Mouse (Mus musculus) layer of hippocampus, adult 18-20 months (tissue): ENCODE results near the gene Klk1b8. TPM values are rescaled to one million over a fixed set of nuclear protein-coding genes. Genes with fewer than 3 reads are reported as not detected.
"Not testable (repeated sequence)": the region's sequence is repeated elsewhere in the genome, so short reads cannot be mapped to it uniquely, and the experiment has no call there.

Experiments
- DNase-seq, 2 experiments: peaks; one replicate each; pipeline ENCODE4 v3.0.0; 2022; ENCODE audit warnings: low spot score in 2 of 2
- long read RNA-seq: library from polyadenylated mRNA; stranded (forward); transcript quantifications from one replicate; pipeline ENCODE4 v2.0.0, GENCODE M21; 2021
- total RNA-seq, 2 experiments: library from RNA; stranded (reverse); gene quantifications; 2 replicates each; pipeline ENCODE4 v1.2.3; 2021

The Klk1b8 gene
- total RNA-seq = not detected
- long read RNA-seq = 0 reads

DNA sequence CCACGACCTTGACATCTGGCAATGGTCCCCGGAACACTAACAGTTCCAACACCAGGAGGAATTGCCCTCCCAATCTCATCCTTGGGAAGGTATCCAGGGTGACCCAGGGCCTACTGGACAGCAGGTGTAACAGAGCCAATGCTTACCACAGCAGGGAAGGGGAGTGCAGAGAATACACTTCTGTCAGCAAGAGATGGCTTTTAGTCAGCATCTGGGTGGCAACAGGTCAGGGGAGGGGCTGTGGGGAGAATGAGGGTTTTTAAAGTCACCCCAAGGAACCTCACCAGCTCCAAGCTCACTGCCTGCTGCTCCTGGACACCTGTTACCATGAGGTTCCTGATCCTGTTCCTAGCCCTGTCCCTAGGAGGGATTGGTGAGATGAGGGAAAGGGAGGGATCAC is at the start of gene Klk1b8:
TSS of gene Klk1b8 (plus strand) at position 301 of the 400 bp plus-strand sequence.
- DNase-seq = no peak

DNA sequence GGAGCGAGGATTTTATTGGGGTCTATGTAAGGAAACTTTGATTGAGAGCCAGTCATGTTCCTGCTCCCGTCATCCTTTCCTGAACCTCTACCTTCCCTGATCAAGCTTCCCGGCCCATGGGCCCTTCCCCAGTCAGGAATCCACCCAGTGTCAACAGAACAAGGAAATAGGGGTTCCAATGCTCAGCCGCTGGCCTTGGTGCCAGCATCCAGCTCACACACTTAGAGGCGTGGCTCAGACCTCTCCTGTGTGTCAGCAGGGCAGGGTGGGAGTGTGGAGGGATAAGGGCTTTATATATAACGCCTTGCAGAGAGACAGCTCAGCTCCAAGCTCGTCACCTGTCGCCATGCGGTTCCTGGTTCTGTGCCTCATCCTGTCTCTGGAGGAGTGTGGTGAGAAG is 35.6 kb upstream of the Klk1b8 start:
- no peak for DNase-seq

DNA sequence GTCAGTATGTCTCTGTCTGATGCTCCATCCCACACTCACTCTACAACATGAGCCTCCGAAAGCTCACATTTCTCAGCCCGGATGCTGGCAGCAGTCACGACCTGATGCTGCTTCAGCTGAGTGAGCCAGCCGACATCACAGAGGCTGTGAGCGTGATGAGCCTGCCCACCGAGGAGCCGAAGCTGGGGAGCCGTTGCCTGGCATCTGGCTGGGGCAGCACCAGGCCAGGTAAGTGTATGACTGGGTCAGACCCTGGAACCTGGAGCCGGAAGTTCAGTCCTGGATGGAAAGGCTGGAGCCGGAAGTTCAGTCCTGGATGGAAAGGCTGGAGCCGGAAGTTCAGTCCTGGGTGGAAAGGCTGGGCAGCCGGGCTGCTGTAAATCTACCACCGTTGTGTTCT is 32.0 kb upstream of the Klk1b8 start:
- no peak for DNase-seq

DNA sequence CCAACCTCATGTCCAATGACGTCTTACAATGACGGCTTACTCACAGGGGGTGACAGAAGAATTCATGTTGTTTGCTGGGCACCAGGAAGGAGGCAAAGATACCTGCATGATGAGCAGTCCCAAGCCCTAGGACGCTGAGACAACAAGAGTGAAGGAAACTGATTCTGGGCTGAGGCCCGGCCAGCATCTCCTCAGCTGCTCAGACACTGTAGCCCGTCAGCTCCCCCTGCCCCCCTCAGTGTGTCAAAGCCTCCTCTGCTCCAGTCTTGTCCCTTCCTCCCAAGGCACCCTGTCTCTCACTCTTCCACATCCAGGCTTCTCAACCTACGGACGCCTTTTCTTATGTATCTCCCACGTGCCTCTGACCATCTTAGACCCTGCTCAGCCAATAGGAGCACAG is 31.6 kb upstream of the Klk1b8 start:
- no peak for DNase-seq

DNA sequence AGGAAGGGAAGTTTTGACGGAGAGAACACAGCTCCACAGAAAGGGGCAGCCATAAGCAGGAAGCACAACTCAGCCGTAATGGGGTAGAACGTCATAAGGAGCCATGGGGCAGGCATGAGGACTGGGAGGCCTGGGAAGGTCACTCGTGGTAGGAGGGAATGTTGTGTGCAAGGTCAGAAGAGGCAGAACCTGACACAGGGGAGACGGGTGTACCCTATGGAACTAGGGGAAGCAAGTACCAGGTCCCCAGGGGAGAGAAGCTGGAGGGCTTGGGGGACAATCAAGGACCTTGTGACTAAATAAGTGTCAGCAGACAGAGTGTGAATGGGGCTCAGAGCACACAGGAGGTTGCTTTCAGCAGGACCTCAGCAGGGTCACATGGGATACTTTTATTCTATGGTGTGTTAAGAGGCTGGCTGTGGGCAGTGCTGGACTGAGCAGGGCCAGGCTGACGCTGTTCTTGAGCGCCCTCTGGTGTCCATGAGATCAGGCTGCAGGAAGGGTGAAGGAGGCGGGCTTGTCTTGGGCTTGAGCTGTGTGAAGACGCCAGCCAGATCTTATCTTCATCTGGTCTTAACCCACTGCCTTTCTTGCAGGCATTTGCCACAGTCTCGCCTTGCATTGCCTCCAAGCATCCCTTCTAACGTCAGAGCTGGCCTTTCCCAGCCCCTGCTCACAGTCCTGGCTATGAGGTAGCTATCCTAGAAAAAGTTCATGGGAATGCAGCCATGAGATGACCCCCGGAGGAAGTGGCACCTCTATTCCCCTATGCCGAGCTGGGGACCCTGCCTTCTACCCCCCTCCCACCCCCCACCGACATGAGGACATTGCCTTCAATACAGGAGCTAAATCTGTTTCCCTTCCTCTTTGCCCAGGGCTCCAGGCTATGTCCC is 30.7 kb upstream of the Klk1b8 start:
- peak; percentile 49 to 79 for DNase-seq

DNA sequence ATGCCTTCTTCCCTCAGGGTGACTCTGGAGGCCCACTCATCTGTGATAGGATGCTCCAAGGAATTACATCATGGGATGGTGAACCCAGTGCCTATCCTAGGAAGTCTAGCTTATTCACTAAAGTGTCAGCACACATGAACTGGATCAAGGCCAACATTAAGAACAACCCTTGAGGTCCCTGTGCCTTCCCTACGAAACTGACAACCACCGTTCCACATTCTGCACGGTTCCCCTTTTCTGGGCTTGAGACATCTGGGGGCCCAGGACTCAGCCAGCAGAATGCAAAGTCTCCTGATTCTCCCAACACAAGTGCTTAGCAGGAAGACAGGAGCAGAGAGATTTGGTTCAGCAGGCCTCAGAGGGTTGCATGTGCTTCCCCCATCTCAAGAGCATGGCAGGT is 29.9 kb upstream of the Klk1b8 start:
- DNase-seq = no peak

DNA sequence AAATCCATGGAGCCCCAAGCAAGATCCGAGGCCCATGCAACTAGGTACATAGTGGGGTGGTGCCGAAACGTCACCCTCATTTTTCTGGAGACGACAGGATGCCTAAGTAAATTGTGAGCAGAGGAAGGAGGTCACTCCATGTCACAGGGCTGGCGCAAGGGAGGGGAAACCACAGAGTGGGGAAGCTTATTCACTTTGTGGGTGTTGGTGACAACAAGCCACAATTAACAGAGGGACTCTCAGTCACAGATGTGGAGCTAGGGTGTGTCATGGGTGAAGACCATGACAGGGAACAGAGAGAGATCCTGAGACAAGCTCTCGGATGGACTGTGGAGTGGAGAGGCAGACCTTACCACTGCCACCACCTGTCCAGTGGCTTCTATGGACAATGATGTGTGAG is 29.4 kb upstream of the Klk1b8 start:
- no peak for DNase-seq

DNA sequence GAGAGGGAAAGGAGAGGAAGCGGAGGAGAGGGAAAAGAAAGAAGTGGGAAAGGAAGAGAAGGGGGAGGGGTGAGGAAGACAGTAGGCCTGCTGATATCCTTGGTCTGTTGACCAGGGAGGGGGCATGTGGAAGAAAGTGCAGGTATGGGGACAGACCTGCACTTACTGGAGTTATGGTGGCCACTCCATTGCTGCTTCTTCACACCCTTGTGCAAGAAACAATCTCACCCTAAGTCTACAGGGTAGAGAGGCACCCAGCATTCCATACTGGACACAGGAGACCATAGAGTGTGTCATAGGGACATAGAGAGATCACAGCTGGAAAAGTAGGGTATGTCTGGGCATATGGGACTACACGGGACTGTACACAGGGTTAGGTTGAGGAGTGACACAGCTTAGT is 28.5 kb upstream of the Klk1b8 start:
- DNase-seq = no peak

DNA sequence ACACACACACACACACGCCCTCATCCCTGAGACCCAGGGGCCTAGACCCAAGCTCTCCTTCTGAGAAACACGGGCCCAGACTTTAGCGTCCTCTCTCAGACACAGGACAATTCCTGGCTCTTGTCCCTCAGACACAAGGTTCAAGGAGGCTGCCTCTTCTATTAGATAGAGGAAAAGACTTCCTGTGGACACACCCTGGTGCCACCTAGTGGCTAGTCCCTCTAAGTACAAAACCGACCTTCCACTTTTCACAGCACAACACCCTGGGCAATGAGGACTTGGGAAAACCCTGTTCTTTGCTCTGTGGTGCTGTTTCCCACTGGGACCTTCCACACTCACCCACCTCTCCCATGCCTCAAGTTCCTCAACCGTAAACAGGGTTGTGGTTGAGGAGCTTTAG is 24.5 kb upstream of the Klk1b8 start:
- DNase-seq = peak in 1 of 2 experiments; percentile 23

DNA sequence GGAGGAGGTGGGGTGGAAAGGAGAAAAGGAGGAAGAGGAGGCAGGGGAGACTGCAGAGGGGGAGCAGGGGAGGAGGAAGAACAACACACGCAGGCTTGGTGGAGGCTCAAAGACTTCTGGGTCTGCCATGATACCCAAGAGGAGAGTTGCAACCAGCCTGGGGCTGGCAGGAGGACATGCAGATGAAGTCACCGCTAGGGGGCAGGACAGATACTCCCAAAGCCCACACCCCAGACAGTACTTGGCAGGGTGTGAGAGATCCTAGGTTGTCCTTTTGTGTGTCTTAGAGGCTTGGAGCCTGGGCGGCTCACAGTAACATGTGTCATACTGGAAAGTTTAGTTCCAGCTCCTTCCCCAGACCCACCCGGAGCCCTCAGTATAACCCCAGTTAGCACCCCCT is 21.9 kb upstream of the Klk1b8 start:
- DNase-seq = peak in 1 of 2 experiments; percentile 38

DNA sequence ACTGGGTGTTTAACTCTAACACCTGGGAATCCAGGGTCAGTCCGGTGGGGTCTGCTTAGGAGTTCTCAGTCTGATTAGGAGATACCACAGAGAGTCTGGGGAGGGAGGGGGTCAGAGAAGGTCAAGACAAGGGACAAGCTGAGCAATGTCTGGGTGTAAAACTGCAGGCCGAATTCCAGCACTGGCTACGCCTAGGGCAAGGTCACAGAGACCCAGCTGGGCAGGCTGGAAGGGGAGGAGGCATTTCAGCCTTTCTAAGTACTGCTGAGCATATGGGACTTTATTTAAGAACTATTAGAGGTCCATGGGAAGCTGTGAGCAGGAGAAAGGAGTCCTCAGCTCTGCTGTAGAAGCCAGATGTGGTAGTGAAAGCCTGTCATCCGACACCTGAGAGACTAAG is 18.1 kb upstream of the Klk1b8 start:
- no peak for DNase-seq

DNA sequence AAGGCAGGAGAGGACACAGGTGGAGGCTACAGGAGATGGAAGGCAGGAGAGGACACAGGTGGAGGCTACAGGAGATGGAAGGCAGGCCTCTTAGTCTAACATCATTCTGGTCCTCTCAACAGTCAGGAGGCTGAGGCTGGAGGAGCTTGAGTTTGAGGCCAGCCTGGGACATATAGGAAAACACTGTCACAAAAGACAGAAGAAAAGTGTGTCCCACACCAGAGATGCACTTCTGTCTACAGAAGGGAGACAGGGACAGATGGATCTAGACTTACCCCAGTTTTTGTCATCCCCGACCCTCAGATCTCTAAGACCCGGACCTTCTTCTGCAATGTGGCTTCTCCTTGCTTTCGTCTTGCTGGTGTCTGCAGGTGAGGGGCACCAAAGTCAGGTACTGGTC is 17.0 kb upstream of the Klk1b8 start, which contains the start of gene Klk15:
TSS of gene Klk15 (plus strand) at position 301 of the 400 bp plus-strand sequence.
- DNase-seq = no peak

DNA sequence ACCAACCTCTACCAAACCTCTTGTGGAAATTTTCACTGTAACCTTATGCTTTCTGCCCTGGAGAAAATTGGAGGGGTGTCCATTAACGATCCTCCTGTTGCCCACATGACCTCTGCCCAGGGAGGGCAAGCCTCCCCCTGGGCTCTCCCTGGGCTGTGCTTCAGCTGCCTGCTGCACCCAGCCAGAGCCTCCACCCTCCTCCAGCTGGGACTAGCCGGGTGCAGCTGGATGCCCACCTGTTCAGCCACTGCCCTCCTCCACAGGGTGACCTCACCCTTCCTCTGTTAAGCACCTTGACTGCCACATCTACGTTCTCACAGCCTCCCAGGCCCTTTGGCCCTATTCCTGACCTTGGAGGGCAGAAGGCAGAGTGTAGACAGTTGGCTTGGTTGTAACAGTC is 15.7 kb upstream of the Klk1b8 start:
- DNase-seq = no peak

DNA sequence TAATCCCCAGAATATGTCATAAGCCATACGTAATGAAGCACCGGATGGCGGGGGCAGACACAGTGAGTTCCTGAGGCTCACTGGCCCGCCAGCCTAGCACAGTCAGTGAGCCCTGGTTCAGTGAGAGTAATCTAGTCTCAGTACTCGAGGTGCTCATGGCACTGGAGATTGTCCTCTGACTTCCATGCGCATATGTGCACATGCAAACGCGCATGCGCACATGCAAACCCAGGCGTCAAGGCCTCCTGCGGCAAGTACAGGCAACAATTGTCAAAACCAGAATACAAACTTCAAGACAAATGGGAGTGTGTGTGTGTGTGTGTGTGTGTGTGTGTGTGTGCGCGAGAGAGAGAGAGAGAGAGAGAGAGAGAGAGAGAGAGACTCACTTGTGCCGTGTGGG is 13.9 kb upstream of the Klk1b8 start:
- DNase-seq = no peak

DNA sequence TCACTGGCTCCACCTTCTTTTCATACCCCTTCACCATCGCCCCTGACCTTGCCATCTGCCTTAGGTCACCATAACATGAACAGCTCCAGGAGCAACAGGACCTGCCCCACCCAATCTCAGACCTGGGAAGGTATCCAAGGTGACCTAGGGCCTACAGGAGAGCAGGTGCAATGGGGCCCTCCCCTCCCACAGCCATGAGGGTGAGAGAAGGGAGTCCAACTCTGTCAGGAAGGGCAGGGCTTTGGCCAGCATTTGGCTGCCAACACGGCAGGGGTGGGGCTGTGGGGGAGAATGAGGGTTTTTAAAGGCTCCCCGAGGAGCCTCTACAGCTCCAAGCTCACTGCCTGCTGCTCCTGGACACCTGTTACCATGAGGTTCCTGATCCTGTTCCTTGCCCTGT is 8.2 kb upstream of the Klk1b8 start:
- DNase-seq = not testable (repeated sequence)

DNA sequence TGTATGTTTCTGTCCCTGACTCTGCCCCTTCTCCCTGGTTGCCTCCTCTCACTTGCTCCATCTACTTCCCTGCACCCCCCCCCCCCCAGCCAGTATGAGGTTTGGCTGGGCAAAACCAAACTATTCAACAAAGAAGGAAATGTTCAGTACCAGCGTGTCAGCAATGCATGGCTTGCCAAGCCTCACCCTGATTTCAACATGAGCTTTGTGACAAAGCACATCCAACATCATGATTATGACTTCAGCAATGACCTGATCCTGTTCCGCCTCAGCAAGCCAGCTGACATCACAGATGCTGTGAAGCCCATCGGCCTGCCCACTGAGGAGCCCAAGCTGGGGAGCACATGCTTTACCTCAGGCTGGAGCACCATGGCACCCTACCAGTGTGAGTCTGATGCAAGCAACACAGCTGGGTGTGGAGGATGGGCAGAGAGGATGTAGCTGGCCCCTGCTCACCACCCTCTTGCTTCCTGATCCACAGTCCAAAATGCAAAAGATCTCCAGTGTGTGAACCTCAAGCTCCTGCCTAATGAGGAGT is 5.7 kb upstream of the Klk1b8 start:
- no peak for DNase-seq

DNA sequence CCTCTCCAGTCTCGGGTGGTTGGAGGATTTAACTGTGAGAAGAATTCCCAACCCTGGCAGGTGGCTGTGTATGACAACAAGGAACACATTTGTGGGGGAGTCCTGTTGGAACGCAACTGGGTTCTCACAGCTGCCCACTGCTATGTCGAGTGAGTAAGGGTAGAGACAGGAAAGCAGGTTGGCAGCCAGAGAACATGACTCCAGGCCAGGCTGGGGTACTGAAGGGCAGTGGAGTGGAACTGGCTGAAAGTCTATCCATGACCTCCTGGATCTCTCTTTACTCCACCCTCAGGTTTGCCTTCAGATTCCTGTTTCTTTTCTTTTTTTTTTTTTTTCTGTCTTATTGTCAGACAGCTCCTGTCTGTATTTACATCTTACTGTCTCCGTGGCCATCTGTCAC is 2.2 kb downstream of the Klk1b8 start:
- peak; percentile 11 to 16 for DNase-seq

DNA sequence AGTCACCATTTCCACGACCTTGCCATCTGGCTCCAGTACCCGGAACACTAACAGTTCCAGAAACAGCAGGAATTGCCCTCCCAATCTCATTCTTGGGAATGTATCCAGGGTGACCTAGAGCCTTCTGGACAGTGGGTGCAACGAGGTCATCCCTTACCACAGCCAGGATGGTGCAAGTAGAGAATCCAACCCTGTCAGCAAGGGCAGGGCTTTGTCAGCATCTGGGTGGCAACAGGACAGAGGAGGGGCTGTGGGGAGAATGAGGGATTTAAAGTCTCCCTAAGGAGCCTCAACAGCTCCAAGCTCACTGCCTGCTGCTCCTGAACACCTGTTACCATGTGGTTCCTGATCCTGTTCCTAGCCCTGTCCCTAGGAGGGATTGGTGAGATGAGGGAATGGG is 16.0 kb downstream of the Klk1b8 start, which contains the start of gene Klk1b1:
TSS of gene Klk1b1 (plus strand) at position 301 of the 400 bp plus-strand sequence.
- no peak for DNase-seq

DNA sequence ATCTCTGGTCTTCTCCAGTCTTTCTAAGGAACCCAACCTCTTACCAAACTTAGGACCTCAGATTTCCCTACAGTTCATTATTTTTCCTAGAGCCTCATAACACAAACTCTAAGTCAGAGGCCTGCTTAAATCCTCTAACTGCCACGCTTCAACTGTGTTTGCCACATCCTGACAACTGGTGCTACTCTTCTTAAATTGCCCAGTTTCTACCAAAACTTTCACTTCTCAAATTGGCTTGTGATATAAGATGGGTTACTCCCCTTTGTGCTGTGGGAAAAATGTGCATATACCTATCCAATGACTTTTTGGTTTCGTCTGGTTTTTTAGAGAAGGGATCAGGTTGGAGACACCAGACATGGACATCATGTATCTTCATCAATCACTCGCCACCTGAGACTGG is 16.6 kb downstream of the Klk1b8 start:
- DNase-seq = no peak

DNA sequence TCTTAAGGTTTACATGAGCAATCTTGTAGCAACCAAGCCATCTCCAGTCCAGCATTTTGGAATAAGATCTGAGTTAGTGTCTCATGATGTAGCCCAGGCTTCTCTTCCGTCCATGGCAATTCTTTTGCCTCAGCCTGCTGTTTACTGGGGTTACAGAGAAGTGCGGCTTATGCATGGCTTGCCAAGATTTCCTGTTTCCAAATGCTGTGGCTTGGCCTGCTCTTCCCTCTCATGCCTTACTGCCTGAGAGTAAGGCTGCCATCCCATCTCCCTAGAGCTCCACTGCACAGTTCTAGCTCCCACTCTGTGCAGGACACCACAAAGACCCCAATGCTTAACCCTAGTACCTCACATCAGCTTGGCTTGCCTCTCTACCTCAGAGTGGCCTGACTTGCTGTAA is 17.1 kb downstream of the Klk1b8 start:
- no peak for DNase-seq

DNA sequence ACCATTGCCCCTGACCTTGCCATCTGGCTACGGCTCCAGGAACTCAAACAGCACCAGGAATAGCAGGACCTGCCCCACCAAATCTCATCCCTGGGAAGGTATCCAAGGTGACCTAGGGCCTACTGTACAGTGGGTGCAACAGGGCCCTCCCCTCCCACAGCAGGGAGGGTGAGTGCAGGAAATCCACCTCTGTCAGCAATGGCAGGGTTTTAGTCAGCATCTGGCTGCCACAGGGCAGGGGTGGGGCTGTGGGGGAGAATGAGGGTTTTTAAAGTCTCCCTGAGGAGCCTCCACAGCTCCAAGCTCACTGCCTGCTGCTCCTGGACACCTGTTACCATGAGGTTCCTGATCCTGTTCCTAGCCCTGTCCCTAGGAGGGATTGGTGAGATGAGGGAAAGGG is 25.3 kb downstream of the Klk1b8 start, which contains the start of gene Klk1b9:
TSS of gene Klk1b9 (plus strand) at position 301 of the 400 bp plus-strand sequence.
- not testable (repeated sequence) for DNase-seq

DNA sequence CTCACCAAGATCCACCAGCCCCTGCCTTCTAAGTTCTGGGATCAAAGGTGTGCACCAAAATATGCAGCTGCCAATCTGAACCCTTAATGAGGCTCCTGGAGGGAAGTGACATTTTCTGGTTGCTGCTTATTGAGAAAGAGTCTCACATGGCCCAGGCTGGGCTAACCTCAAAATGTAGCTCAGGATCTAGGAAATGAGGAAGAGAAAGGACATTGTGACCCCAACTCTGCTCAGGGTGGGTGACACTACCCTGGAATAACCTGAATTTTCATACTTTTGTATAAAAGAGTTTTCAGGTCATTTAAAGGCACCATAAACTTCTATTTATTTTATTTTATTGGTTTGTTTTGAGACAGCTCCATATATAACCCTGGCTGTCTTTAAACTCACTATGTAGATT is 35.2 kb downstream of the Klk1b8 start:
- no peak for DNase-seq

DNA sequence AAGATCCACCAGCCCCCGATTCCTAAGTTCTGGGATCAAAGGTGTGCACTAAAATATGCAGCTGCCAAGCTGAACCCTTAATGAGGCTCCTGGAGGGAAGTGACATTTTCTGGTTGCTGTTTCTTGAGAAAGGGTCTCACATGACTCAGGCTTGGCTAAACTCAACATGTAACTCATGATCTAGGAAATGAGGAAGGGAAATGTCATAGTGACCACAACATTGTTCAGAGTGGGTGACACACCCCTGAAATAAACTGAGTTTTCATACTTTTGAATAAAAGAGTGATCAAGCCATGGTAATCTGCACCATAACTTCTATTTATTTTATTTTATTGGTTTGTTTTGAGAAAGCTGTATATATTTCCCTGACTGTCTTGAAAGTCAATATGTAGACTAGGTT is 44.4 kb downstream of the Klk1b8 start:
- DNase-seq = not testable (repeated sequence)
